Mouse (Mus musculus) cerebellum, adult 2 months (tissue): ENCODE data around the gene Usp54.

ENCODE experiments used
- CTCF ChIP-seq: fragments of 200-500 bp; IDR thresholded peaks from 2 replicates; pipeline ENCODE4 v1.5.1; 2011; ENCODE audit warnings: low read depth, mild to moderate bottlenecking, control low read depth, low read length, moderate library complexity, borderline replicate concordance; ENCODE audit not compliant: insufficient read depth
- POLR2A ChIP-seq: fragments of 200-500 bp; IDR thresholded peaks from 2 replicates; pipeline ENCODE4 v1.6.1; 2011; ENCODE audit warnings: low read length, control low read depth, borderline replicate concordance; ENCODE audit not compliant: insufficient read depth

GRCm38 (mm10) chr14:20658902-20659301, 18.0 kb upstream of the Usp54 start:
- no peak for TF ChIP-seq POLR2A
- TF ChIP-seq CTCF, result no peak
